Mouse (Mus musculus) liver, embryonic 12.5 days (tissue): Measurements from ENCODE around the gene Slc25a22. TPM values are rescaled to one million over a fixed set of nuclear protein-coding genes. Genes with fewer than 3 reads are reported as not detected.
"Not testable (repeated sequence)": the region's sequence is repeated elsewhere in the genome, so short reads cannot be mapped to it uniquely, and the experiment has no call there.

Source experiments
- ATAC-seq: fragments of 200-750 bp; cut with Nextera tagmentation; 2 replicates; pipeline ENCODE4 v1.8.0; 2017; ENCODE audit warnings: moderate number of reproducible peaks, mild to moderate bottlenecking, moderate library complexity
- H3K27ac ChIP-seq: fragments of 300-500 bp; sonication (generic); 2 replicates; pipeline ENCODE4 v1.5.1; 2016; ENCODE audit warnings: mild to moderate bottlenecking
- H3K27me3 ChIP-seq: fragments of 300-500 bp; sonication (generic); replicated peaks from 2 replicates; pipeline ENCODE4 v1.6.1; 2016; ENCODE audit warnings: mild to moderate bottlenecking, moderate library complexity
- H3K36me3 ChIP-seq: fragments of 300-500 bp; sonication (generic); 2 replicates; pipeline ENCODE4 v1.6.1; 2016; ENCODE audit warnings: mild to moderate bottlenecking, moderate library complexity
- H3K4me1 ChIP-seq: fragments of 300-500 bp; sonication (generic); 2 replicates; pipeline ENCODE4 v1.6.1; 2016
- H3K4me2 ChIP-seq: fragments of 300-500 bp; sonication (generic); 2 replicates; pipeline ENCODE4 v1.6.1; 2016; ENCODE audit warnings: mild to moderate bottlenecking, moderate library complexity
- H3K4me3 ChIP-seq: fragments of 300-500 bp; sonication (generic); 2 replicates; pipeline ENCODE4 v1.5.1; 2016; ENCODE audit warnings: mild to moderate bottlenecking, moderate library complexity
- H3K9ac ChIP-seq: fragments of 300-500 bp; sonication (generic); 2 replicates; pipeline ENCODE4 v1.6.1; 2016; ENCODE audit warnings: mild to moderate bottlenecking, moderate library complexity
- H3K9me3 ChIP-seq: fragments of 300-500 bp; sonication (generic); replicated peaks from 2 replicates; pipeline ENCODE4 v1.6.1; 2016; ENCODE audit warnings: mild to moderate bottlenecking, moderate library complexity
- WGBS: fragments of 180-500 bp; shearing (Covaris S2); methylation state at CpG from one replicate; pipeline ENCODE4 v1.1.7; 2016; ENCODE audit not compliant: insufficient replicate concordance; 5-methylcytosine and 5-hydroxymethylcytosine counted together
- polyA plus RNA-seq: library from polyadenylated mRNA; unstranded; fragments of >200 nt; fragmentation: Nextera tagmentation; extraction: Ambion mirVana; gene quantifications from 2 replicates; pipeline ENCODE4 v1.2.1, GENCODE M21; 2016

The Slc25a22 gene
- polyA plus RNA-seq, 1 experiment from 2014 or later = 27.1 TPM

DNA sequence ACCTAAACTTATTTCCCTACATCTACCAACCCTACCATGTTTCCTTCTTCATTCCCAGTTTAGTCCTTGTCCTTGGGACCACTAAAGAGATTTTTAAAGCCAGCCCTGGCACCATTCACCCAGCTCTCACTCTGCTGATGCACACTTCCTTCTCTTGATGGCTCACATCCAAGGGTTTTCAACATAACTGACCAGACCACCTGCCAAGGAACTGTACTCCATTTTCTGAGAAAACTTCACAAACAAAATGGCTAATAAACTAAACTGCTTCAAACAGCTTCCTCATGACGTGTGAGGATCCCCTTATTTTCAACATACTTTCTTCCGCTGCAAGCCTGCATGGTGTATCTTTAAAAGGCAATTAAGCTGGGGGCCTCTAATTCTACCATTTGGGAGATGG is 15.9 kb upstream of the Slc25a22 start:
- no peak for ATAC-seq
- no peaks in the 10 kb centered on the region for H3K27me3 ChIP-seq
- peaks cover 43% of the 10 kb centered on the region for H3K36me3 ChIP-seq
- 71% methylated on average over 2 of the region's 2 CpGs for WGBS
- peak overlapping the region; percentile 42; the same call in 1 of the 2 replicates for H3K27ac ChIP-seq
- H3K4me3 ChIP-seq = no peak overlapping the region
- H3K4me2 ChIP-seq = no peak overlapping the region
- no peaks in the 10 kb centered on the region for H3K9me3 ChIP-seq
- H3K4me1 ChIP-seq = peaks cover 61% of the 10 kb centered on the region
- H3K9ac ChIP-seq = no peak overlapping the region

DNA sequence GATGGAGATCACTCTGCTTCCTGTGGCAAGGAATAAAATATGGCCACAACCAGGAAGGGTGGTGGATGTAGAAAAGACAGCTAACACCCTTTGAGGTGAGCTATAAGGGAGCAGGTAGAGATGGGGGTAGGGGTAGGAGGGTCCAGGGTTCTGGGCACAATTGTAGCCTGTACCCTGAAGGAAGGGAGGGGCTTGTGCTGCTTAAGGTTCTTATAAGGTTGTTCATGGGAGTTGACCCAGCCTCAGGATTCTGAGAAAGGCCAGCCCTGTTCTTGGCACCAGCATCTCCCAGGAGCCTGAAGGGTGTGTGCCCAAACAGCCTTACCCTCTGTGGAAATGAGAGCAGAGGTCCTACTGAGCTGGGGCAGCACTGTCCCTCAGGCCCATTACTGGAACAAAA is 14.2 kb upstream of the Slc25a22 start:
- no peak for ATAC-seq
- H3K9me3 ChIP-seq = no peaks in the 10 kb centered on the region
- peaks cover 66% of the 10 kb centered on the region for H3K4me1 ChIP-seq
- H3K9ac ChIP-seq = no peak overlapping the region
- no peaks in the 10 kb centered on the region for H3K27me3 ChIP-seq
- H3K36me3 ChIP-seq = peaks cover 44% of the 10 kb centered on the region
- H3K27ac ChIP-seq = peak overlapping the region; percentile 55
- H3K4me3 ChIP-seq = no peak overlapping the region
- H3K4me2 ChIP-seq = no peak overlapping the region

DNA sequence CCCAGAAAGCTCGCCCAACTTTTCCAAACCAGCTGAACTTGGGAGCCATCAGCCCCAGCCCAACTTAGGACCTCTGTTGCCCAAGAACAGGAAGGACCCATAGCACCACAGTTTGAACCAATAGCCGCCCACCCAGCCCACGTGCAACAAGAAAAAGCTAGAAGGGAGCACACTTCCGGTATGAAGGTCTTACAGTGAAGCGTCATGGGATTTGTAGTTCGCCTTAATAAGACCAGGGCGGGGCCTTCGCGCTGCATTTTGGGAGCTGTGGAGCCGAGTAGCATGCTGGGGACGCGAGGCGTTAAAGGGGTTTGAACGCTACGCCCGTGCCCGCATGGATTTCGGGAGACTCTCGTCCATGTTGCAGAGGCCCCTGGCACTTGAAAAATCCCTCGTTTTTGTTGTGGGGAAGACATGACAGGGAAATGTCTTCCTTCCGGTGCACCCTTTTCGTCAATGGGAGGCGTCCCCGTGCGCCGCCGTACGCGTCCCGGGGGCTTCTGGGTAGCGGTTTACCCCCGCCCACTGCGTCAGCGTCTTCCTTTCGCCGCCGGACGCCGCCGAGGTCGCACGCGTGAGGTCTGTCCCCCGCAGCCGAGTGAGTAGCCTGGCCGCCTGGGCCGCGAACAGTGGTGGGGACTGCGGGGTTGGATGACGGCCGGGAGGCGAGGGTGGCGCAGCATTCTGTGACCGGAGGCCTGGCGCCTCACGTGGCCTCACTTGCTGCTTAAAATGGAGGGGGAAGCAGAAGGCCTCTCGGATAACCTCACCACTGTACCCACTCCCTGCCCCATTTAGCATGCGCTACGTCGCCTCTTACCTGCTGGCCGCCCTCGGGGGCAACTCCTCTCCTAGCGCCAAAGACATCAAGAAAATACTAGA is 9.7 kb upstream of the Slc25a22 start, which contains the start of gene Rplp2:
TSS of gene Rplp2 (plus strand) at position 261 of the 882 bp plus-strand sequence.
- H3K9ac ChIP-seq = peak within 1 kb of the TSS; percentile 95
- peaks cover 76% of the 10 kb centered on the region for H3K4me1 ChIP-seq
- H3K36me3 ChIP-seq = peaks cover 49% of the 10 kb centered on the region
- peak within 1 kb of the TSS; percentile 90 for H3K4me3 ChIP-seq
- peak; percentile 85 for ATAC-seq
- H3K27me3 ChIP-seq = no peaks in the 10 kb centered on the region
- WGBS = under 1% methylated on average over 63 of the region's 63 CpGs
- H3K9me3 ChIP-seq = no peaks in the 10 kb centered on the region
- H3K4me2 ChIP-seq = peak within 1 kb of the TSS; percentile 71
- peak within 1 kb of the TSS; percentile 90 for H3K27ac ChIP-seq

- not testable (repeated sequence) for H3K9me3 ChIP-seq, ATAC-seq, H3K9ac ChIP-seq, H3K27me3 ChIP-seq
- H3K27ac ChIP-seq = peak overlapping the region; percentile 90; the same call in 1 of the 2 replicates
- H3K36me3 ChIP-seq = peaks cover 49% of the 10 kb centered on the region
- WGBS = 53% methylated on average over 3 of the region's 3 CpGs
- H3K4me2 ChIP-seq = peak overlapping the region; percentile 71
- peaks cover 76% of the 10 kb centered on the region for H3K4me1 ChIP-seq
- H3K4me3 ChIP-seq = peak overlapping the region; percentile 90; the same call in 1 of the 2 replicates
Measured at GRCm38 (mm10) chr7:141446374-141446773, 8.7 kb upstream of the Slc25a22 start.

DNA sequence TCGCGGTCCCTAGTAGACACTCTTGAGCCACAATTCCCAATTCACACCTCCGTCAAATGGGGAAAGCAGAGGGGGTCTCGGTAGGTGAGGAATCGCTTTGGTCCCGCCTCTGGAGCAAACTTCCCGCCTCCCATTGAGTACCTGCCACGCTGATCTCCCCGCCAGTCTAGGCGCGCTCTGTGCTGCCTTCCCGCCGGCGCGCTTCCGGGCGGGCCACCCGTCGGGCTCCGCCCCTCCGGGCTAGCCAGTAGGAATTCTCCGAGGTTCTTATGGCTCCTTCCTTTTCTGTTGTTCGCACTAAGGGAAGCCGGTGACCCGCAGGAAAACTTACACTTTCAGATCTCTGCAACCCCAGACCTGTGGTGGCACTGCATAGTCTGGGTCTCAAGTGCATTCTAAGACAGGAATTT is 6.1 kb upstream of the Slc25a22 start, which contains the start of gene Pidd1:
TSS of gene Pidd1 (minus strand) at position 198 of the 410 bp plus-strand sequence.
- under 1% methylated on average over 25 of the region's 25 CpGs for WGBS
- H3K4me3 ChIP-seq = peak within 1 kb of the TSS; percentile 68
- H3K27me3 ChIP-seq = no peaks in the 10 kb centered on the region
- H3K27ac ChIP-seq = peak within 1 kb of the TSS; percentile 75
- peak within 1 kb of the TSS; percentile 83 for H3K9ac ChIP-seq
- peaks cover 49% of the 10 kb centered on the region for H3K36me3 ChIP-seq
- peaks cover 62% of the 10 kb centered on the region for H3K4me1 ChIP-seq
- no peaks in the 10 kb centered on the region for H3K9me3 ChIP-seq
- peak; percentile 69 for ATAC-seq
- peak within 1 kb of the TSS; percentile 90 for H3K4me2 ChIP-seq

- peaks cover 49% of the 10 kb centered on the region for H3K36me3 ChIP-seq
- H3K9me3 ChIP-seq = no peaks in the 10 kb centered on the region
- H3K4me2 ChIP-seq = peak overlapping the region; percentile 90
- WGBS = 26% methylated on average over 12 of the region's 12 CpGs
- H3K4me3 ChIP-seq = peak overlapping the region; percentile 68
- peak; percentile 23 for ATAC-seq
- peaks cover 57% of the 10 kb centered on the region for H3K4me1 ChIP-seq
- H3K27ac ChIP-seq = peak overlapping the region; percentile 75
- H3K27me3 ChIP-seq = no peaks in the 10 kb centered on the region
- peak overlapping the region; percentile 83 for H3K9ac ChIP-seq
Measured at GRCm38 (mm10) chr7:141443081-141443821, 5.6 kb upstream of the Slc25a22 start.

DNA sequence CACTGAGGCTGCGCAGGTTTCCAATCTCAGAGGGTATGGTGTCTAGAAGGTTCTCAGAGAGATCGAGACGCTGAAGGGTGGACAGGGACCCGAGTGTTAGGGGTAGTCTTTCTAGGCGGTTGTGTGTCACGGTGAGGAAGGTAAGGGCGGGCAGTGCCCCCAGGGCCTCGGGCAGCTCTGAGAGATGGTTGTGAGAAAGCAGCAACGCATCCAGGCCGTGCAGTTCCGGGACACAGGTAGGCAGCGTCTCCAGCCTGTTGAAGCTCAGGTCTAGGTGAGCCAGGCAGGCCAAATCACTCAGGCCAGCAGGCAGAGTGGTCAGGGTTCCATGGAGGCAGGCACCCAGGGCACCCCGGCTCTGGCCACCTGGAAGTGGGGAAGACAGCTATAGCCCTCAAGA is 4.5 kb upstream of the Slc25a22 start:
- Histone ChIP-seq H3K4me3 (peak overlapping the region; percentile 68), H3K9me3 (no peaks in the 10 kb centered on the region), H3K27ac (0 out of 2 replicates have a peak overlapping the region, but pooled peaks have one; percentile 75), H3K4me2 (peak overlapping the region; percentile 90), H3K4me1 (peaks cover 67% of the 10 kb centered on the region), H3K36me3 (peaks cover 52% of the 10 kb centered on the region), H3K27me3 (no peaks in the 10 kb centered on the region), H3K9ac (peak overlapping the region; percentile 83)
- no peak for ATAC-seq
- WGBS = 89% methylated on average over 13 of the region's 13 CpGs

- peak overlapping the region; percentile 90 for H3K4me2 ChIP-seq
- 93% methylated on average over 9 of the region's 9 CpGs for WGBS
Measured at GRCm38 (mm10) chr7:141441460-141441859, 3.8 kb upstream of the Slc25a22 start.

DNA sequence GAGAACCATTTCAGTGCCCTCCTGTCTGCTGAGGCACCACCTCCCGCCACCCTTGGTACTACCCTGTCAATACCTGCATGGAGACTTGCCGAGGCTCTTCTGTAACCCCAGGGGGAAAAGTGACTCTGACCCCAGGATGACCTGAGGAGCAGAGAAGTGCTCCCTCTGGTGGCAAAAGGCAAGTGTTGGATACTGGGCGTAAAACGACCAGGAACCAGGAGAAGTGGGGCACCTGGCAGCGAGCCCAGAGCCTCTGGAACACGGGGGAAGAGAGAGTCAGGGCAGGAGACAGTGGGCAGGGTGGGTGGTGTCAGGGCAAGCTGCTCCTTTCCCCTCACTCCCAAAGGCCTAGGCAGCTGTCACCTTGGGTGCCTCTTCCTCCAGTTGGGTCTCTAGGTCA is 2.9 kb upstream of the Slc25a22 start:
- whole genome bisulfite sequencing = 46% methylated on average over 6 of the region's 6 CpGs
- no peak overlapping the region for H3K27ac ChIP-seq
- peaks cover 52% of the 10 kb centered on the region for H3K36me3 ChIP-seq
- no peak for ATAC-seq
- no peaks in the 10 kb centered on the region for H3K9me3 ChIP-seq
- no peak overlapping the region for H3K4me2 ChIP-seq
- H3K4me1 ChIP-seq = peaks cover 72% of the 10 kb centered on the region
- no peak overlapping the region for H3K4me3 ChIP-seq
- peak overlapping the region; percentile 83; the same call in 1 of the 2 replicates for H3K9ac ChIP-seq
- no peaks in the 10 kb centered on the region for H3K27me3 ChIP-seq

More at GRCm38 (mm10) chr7:141441460-141441859, 3.8 kb upstream of the Slc25a22 start:
- Histone ChIP-seq H3K9ac (peak overlapping the region; percentile 83; the same call in 1 of the 2 replicates), H3K4me1 (peaks cover 70% of the 10 kb centered on the region), H3K36me3 (peaks cover 52% of the 10 kb centered on the region), H3K27ac (no peak overlapping the region), H3K9me3 (no peaks in the 10 kb centered on the region), H3K27me3 (no peaks in the 10 kb centered on the region), H3K4me3 (peak overlapping the region; percentile 68; the same call in 1 of the 2 replicates)
- ATAC-seq = no peak

DNA sequence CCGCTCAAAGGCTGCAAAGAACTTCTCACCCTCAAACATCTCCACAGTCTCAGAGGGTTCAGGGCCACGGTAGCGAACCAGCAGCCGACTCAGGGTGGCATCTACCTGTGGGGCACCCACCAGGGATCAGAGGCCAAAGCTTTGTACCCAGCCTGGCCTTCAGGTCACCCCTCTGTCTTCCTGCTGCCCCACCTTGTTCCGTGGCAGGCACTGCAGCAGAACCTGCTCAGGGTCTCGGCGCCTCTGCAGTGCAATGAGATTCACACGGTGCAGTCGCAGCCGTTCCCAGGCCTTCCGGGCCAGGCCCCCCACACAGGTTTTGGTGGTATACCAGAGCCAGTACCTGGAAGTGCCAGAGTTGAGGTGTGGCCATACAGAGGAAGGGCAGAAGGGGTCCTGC is 2.1 kb upstream of the Slc25a22 start:
- no peak for ATAC-seq
- WGBS = 93% methylated on average over 11 of the region's 11 CpGs
- no peak overlapping the region for H3K9ac ChIP-seq
- H3K4me3 ChIP-seq = no peak overlapping the region
- peaks cover 78% of the 10 kb centered on the region for H3K4me1 ChIP-seq
- H3K27me3 ChIP-seq = no peaks in the 10 kb centered on the region
- H3K36me3 ChIP-seq = peaks cover 52% of the 10 kb centered on the region
- no peak overlapping the region for H3K4me2 ChIP-seq
- no peak overlapping the region for H3K27ac ChIP-seq
- H3K9me3 ChIP-seq = no peaks in the 10 kb centered on the region

DNA sequence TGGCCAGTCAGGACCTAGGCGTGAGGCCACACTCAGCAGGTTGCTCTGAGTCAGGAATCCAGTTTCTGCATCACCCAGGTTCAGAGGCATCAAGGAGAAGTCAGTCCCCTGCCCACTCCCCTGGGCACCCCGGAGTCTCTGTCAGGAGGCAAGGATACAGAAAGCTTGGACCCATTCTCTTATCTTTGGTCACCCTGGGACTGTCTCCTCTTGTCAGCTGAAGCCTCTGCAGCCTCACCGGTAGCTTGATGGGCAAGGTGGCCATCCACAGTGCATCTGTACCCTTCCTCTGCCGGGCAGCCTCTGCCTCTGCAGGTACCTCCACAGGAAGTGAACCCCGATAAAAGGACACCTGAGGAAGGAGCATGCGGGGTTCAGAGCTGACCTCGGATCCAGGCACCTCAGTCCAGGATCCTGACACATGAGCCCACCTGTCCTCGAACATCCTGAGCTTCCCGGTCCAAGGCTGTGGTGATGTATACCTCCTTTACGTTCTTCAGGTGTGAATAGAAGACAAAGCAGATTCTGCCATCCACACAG is 1.5 kb upstream of the Slc25a22 start:
- WGBS = 90% methylated on average over 10 of the region's 10 CpGs
- no peak for ATAC-seq
- peaks cover 78% of the 10 kb centered on the region for H3K4me1 ChIP-seq

More for the DNA sequence above, 1.5 kb upstream of the Slc25a22 start:
- H3K9ac ChIP-seq = no peak overlapping the region
- no peak overlapping the region for H3K4me2 ChIP-seq
- no peaks in the 10 kb centered on the region for H3K9me3 ChIP-seq
- no peaks in the 10 kb centered on the region for H3K27me3 ChIP-seq
- H3K27ac ChIP-seq = no peak overlapping the region
- H3K36me3 ChIP-seq = peaks cover 52% of the 10 kb centered on the region
- H3K4me3 ChIP-seq = no peak overlapping the region
